Mouse (Mus musculus) neural tube, embryonic 14.5 days (tissue): ENCODE measurements around the gene Slc12a4. TPM values are rescaled to one million over a fixed set of nuclear protein-coding genes. Genes with fewer than 3 reads are reported as not detected.

ENCODE experiments used
- ATAC-seq: fragments of 200-750 bp; cut with Nextera tagmentation; 2 replicates; pipeline ENCODE4 v1.8.0; 2017; ENCODE audit warnings: low read depth, mild to moderate bottlenecking, moderate TSS enrichment, moderate library complexity
- H3K27ac ChIP-seq: fragments of 300-500 bp; sonication (generic); 2 replicates; pipeline ENCODE4 v1.5.1; 2014; ENCODE audit warnings: low read depth, mild to moderate bottlenecking, control low read depth, low read length, moderate library complexity, mixed read lengths
- H3K27me3 ChIP-seq: fragments of 300-500 bp; sonication (generic); 2 replicates; pipeline ENCODE4 v1.6.1; 2014; ENCODE audit warnings: low read length; ENCODE audit not compliant: control insufficient read depth, insufficient read depth
- H3K36me3 ChIP-seq: fragments of 300-500 bp; sonication (generic); 2 replicates; pipeline ENCODE4 v1.6.1; 2014; ENCODE audit warnings: low read length, mixed read lengths; ENCODE audit not compliant: control insufficient read depth, insufficient read depth
- H3K4me1 ChIP-seq: fragments of 300-500 bp; sonication (generic); 2 replicates; pipeline ENCODE4 v1.6.1; 2014; ENCODE audit warnings: low read length; ENCODE audit not compliant: control insufficient read depth, insufficient read depth
- H3K4me2 ChIP-seq: fragments of 300-500 bp; sonication (generic); 2 replicates; pipeline ENCODE4 v1.6.1; 2014; ENCODE audit warnings: mild to moderate bottlenecking, low read depth, low read length, control low read depth
- H3K4me3 ChIP-seq: fragments of 300-500 bp; sonication (generic); 2 replicates; pipeline ENCODE4 v1.5.1; 2014; ENCODE audit warnings: low read depth, low read length, control low read depth, mixed read lengths
- H3K9ac ChIP-seq: fragments of 300-500 bp; sonication (generic); replicated peaks from 2 replicates; pipeline ENCODE4 v1.6.1; 2014; ENCODE audit warnings: low read depth, mild to moderate bottlenecking, control low read depth, low read length, mixed read lengths
- H3K9me3 ChIP-seq: fragments of 300-500 bp; sonication (generic); 2 replicates; pipeline ENCODE4 v1.6.1; 2016; ENCODE audit warnings: low read length; ENCODE audit not compliant: control insufficient read depth
- WGBS: fragments of 180-500 bp; shearing (Covaris S2); extraction: QIAGEN DNeasy Blood & Tissue Kit; methylation state at CpG from one replicate; pipeline ENCODE4 v1.1.7; 2014; 5-methylcytosine and 5-hydroxymethylcytosine counted together
- polyA plus RNA-seq: library from polyadenylated mRNA; unstranded; fragments of >200 nt; fragmentation: Nextera tagmentation; extraction: Ambion mirVana; gene quantifications from 2 replicates; pipeline ENCODE4 v1.2.1, GENCODE M21; 2014

Gene Slc12a4
- polyA plus RNA-seq, 1 experiment from 2014 or later, result 4.8 TPM

DNA sequence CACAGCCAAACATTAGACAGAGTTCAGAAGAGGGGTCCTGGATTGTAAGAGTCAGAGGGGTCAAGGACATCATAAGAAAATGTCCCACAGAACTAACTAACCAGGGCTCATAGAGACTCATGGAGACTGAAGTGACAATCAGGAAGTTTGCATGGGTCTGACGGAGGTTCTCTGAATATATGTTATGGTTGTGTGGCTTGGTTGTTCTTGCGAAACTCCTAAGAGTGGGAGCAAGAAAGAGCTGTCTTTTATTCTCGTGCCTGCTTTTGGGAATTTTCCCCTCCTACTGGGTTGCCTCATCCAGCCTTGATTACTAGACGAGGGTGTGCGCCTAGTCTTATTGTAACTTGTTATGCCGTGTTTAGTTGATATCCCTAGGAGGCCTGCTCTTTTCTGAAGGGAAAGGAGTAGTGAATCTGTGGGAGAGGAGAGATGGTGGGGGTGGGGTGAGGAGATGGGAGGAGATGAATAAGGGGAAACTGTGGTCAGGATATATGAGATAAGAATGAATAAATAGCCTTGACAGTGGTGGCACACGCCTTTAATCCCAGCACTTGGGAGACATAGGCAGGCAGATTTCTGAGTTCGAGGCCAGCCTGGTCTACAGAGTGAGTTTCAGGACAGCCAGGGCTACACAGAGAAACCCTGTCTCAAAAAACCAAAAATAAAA lies 38.8 kb upstream of the Slc12a4 start:
- H3K4me1 ChIP-seq, result no peaks in the 10 kb centered on the region
- H3K27ac ChIP-seq, result no peak overlapping the region
- no peak overlapping the region for H3K4me2 ChIP-seq
- WGBS, result 82% methylated on average over 8 of the region's 8 CpGs
- H3K36me3 ChIP-seq, result no peaks in the 10 kb centered on the region
- no peaks in the 10 kb centered on the region for H3K27me3 ChIP-seq
- no peak overlapping the region for H3K9ac ChIP-seq
- no peak overlapping the region for H3K4me3 ChIP-seq
- no peaks in the 10 kb centered on the region for H3K9me3 ChIP-seq
- ATAC-seq, result no peak

DNA sequence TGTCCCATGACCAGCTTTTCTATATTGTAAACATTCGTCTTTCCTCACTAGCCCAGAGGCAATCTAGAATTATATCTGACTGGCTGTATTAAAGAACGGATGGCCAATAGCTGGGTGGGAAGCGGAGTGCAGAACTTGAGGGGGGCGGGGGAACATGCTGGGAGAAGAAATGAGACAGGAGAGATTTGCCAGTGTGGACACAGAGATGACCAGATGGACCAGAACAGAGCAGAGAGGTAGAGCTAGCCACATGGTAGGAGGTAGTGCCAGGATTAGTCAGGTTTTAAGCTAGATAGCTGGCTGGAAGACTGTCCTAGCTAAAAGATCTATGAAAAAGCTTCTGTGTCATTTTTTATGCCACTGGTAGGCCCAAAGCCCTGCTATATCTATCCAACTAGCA lies 36.0 kb upstream of the Slc12a4 start:
- Histone ChIP-seq H3K36me3 (no peaks in the 10 kb centered on the region), H3K27ac (no peak overlapping the region), H3K9ac (no peak overlapping the region), H3K27me3 (no peaks in the 10 kb centered on the region), H3K4me2 (no peak overlapping the region), H3K4me3 (no peak overlapping the region), H3K9me3 (no peaks in the 10 kb centered on the region), H3K4me1 (no peaks in the 10 kb centered on the region)
- no peak for ATAC-seq
- WGBS, result 75% methylated on average over 4 of the region's 4 CpGs

- Histone ChIP-seq H3K4me2 (no peak overlapping the region), H3K36me3 (no peaks in the 10 kb centered on the region), H3K27ac (no peak overlapping the region), H3K27me3 (no peaks in the 10 kb centered on the region), H3K4me3 (no peak overlapping the region), H3K9ac (no peak overlapping the region), H3K4me1 (no peaks in the 10 kb centered on the region), H3K9me3 (no peaks in the 10 kb centered on the region)
- ATAC-seq, result no peak
- WGBS, result 87% methylated on average over 2 of the region's 2 CpGs
These were observed 33.1 kb upstream of the Slc12a4 start for GRCm38 (mm10) chr8:105998971-105999370.

- 69% methylated on average over 6 of the region's 7 CpGs for WGBS
- H3K27ac ChIP-seq, result no peak overlapping the region
- no peaks in the 10 kb centered on the region for H3K4me1 ChIP-seq
- no peak overlapping the region for H3K9ac ChIP-seq
- no peaks in the 10 kb centered on the region for H3K27me3 ChIP-seq
- H3K4me3 ChIP-seq, result no peak overlapping the region
- no peak for ATAC-seq
- H3K36me3 ChIP-seq, result no peaks in the 10 kb centered on the region
- H3K9me3 ChIP-seq, result no peaks in the 10 kb centered on the region
- no peak overlapping the region for H3K4me2 ChIP-seq
These were observed 30.5 kb upstream of the Slc12a4 start for GRCm38 (mm10) chr8:105996359-105996758.

DNA sequence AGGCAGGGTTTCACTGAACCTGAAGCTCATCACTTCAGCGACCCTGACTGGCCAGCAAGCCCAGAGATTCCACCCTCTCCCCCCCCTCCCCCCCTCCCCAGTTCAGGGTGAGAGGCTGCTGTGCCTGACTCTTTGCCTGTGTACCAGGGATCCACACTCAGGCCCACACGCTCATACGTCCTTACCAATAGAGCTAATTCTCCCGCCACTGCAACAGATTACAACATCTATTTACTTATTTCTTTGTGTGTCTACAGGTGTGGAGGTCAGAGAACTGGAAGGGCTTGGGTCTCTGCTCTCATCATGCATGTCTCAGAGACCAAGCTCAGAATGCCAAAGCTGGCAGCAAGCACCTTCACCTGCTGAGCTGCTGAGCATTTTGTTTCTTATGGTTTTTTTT lies 27.3 kb upstream of the Slc12a4 start:
- no peak overlapping the region for H3K9ac ChIP-seq
- H3K4me3 ChIP-seq, result no peak overlapping the region
- no peaks in the 10 kb centered on the region for H3K27me3 ChIP-seq
- WGBS, result 67% methylated on average over 4 of the region's 4 CpGs
- H3K27ac ChIP-seq, result no peak overlapping the region
- no peaks in the 10 kb centered on the region for H3K36me3 ChIP-seq
- H3K9me3 ChIP-seq, result no peaks in the 10 kb centered on the region
- H3K4me1 ChIP-seq, result no peaks in the 10 kb centered on the region
- H3K4me2 ChIP-seq, result no peak overlapping the region
- ATAC-seq, result no peak

- Histone ChIP-seq H3K9me3 (no peaks in the 10 kb centered on the region), H3K4me3 (no peak overlapping the region), H3K4me1 (no peaks in the 10 kb centered on the region), H3K27ac (no peak overlapping the region), H3K4me2 (no peak overlapping the region), H3K9ac (no peak overlapping the region), H3K27me3 (no peaks in the 10 kb centered on the region), H3K36me3 (no peaks in the 10 kb centered on the region)
- WGBS, result 78% methylated on average over 5 of the region's 5 CpGs
- no peak for ATAC-seq
These were observed 26.6 kb upstream of the Slc12a4 start for GRCm38 (mm10) chr8:105992499-105992898.

- WGBS, result 88% methylated on average over 2 of the region's 2 CpGs
- no peaks in the 10 kb centered on the region for H3K9me3 ChIP-seq
- no peak overlapping the region for H3K27ac ChIP-seq
- no peaks in the 10 kb centered on the region for H3K27me3 ChIP-seq
- no peaks in the 10 kb centered on the region for H3K36me3 ChIP-seq
- H3K4me2 ChIP-seq, result no peak overlapping the region
- no peak for ATAC-seq
- H3K4me1 ChIP-seq, result no peaks in the 10 kb centered on the region
- no peak overlapping the region for H3K4me3 ChIP-seq
- no peak overlapping the region for H3K9ac ChIP-seq
These were observed 25.6 kb upstream of the Slc12a4 start for GRCm38 (mm10) chr8:105991546-105991945.

DNA sequence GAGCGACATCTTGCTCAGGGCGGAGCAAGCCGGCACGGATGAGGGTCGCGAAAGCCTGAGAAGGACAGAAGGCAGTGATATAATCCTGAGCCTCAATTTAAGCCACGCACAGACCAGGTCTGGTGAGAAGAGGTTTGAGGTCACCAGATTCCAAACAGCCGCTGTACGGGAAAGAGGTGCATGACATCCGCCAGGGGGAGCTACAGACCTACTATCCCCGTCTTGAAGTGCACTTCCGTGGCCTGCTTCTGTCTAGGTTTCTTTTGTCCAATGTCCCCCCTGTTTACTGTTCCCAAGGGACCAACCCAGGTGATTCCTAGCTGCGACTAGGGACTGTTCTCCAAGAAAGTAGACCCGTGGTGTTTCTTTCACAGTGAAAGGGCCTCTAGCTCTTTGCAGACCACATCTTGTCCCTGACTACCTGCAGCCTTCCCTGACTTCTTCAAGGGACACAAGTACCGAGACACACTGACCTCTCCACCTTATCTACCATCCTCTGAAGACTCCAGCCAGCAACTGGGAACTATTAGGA lies 25.0 kb upstream of the Slc12a4 start, which contains the start of gene Dus2:
Gene Dus2, plus strand, starts transcription at position 482 of the 532 bp plus-strand sequence.
- H3K36me3 ChIP-seq, result no peaks in the 10 kb centered on the region
- H3K9ac ChIP-seq, result no peak within 1 kb of the TSS
- ATAC-seq, result peak; percentile 68; the same call in 1 of the 2 replicates

GRCm38 (mm10) chr8:105988546-105988945 lies 22.6 kb upstream of the Slc12a4 start:
- Histone ChIP-seq H3K27ac (no peak overlapping the region), H3K9me3 (no peaks in the 10 kb centered on the region), H3K9ac (no peak overlapping the region), H3K4me3 (no peak overlapping the region), H3K4me1 (no peaks in the 10 kb centered on the region), H3K36me3 (no peaks in the 10 kb centered on the region), H3K27me3 (no peaks in the 10 kb centered on the region), H3K4me2 (no peak overlapping the region)
- WGBS, result 93% methylated on average over 11 of the region's 11 CpGs
- ATAC-seq, result no peak

More for the DNA sequence above, 25.0 kb upstream of the Slc12a4 start, which contains the start of gene Dus2:
- Histone ChIP-seq H3K4me1 (no peaks in the 10 kb centered on the region), H3K4me2 (no peak within 1 kb of the TSS), H3K4me3 (no peak within 1 kb of the TSS), H3K9me3 (no peaks in the 10 kb centered on the region), H3K27me3 (no peaks in the 10 kb centered on the region), H3K27ac (no peak within 1 kb of the TSS)
- 8% methylated on average over 15 of the region's 15 CpGs for WGBS
